Mouse (Mus musculus) liver, postnatal 0 days (tissue): ENCODE measurements around the gene Mgll. TPM values are rescaled to one million over a fixed set of nuclear protein-coding genes. Genes with fewer than 3 reads are reported as not detected.
A peak's percentile ranks its signal among the peaks of the same experiment; 100 is the strongest.

Experiments
- ATAC-seq: fragments of 200-750 bp; cut with Nextera tagmentation; 2 replicates; pipeline ENCODE4 v1.8.0; 2017; ENCODE audit warnings: mild to moderate bottlenecking, moderate library complexity
- DNase-seq: peaks from one replicate; pipeline ENCODE4 v3.0.0-alpha.2; 2016
- H3K27ac ChIP-seq: fragments of 300-500 bp; sonication (generic); 2 replicates; pipeline ENCODE4 v1.5.1; 2014; ENCODE audit warnings: antibody characterized with exemption, moderate library complexity, mild to moderate bottlenecking, low read depth
- H3K27me3 ChIP-seq: fragments of 300-500 bp; sonication (generic); 2 replicates; pipeline ENCODE4 v1.6.1; 2014; ENCODE audit warnings: low read length, control low read depth, mixed read lengths; ENCODE audit not compliant: insufficient read depth
- H3K36me3 ChIP-seq: fragments of 300-500 bp; sonication (generic); replicated peaks from 2 replicates; pipeline ENCODE4 v1.6.1; 2014; ENCODE audit warnings: mild to moderate bottlenecking, control low read depth, low read length, moderate library complexity, mixed read lengths; ENCODE audit not compliant: insufficient read depth
- H3K4me1 ChIP-seq: fragments of 300-500 bp; sonication (generic); 2 replicates; pipeline ENCODE4 v1.6.1; 2014; ENCODE audit warnings: antibody characterized with exemption, mild to moderate bottlenecking, control low read depth; ENCODE audit not compliant: insufficient read depth
- H3K4me2 ChIP-seq: fragments of 300-500 bp; sonication (generic); 2 replicates; pipeline ENCODE4 v1.6.1; 2014; ENCODE audit warnings: low read depth, mild to moderate bottlenecking, low read length, moderate library complexity, mixed read lengths
- H3K4me3 ChIP-seq: fragments of 300-500 bp; sonication (generic); 2 replicates; pipeline ENCODE4 v1.5.1; 2014; ENCODE audit warnings: low read depth, low read length
- H3K9ac ChIP-seq: fragments of 300-500 bp; sonication (generic); replicated peaks from 2 replicates; pipeline ENCODE4 v1.6.1; 2014; ENCODE audit warnings: mild to moderate bottlenecking, moderate library complexity
- H3K9me3 ChIP-seq: fragments of 300-500 bp; sonication (generic); 2 replicates; pipeline ENCODE4 v1.6.1; 2016; ENCODE audit warnings: mild to moderate bottlenecking, control low read depth, low read length, mixed read lengths
- CTCF ChIP-seq: sonication (generic); IDR thresholded peaks from 2 replicates; pipeline ENCODE4 v1.5.1; 2016; ENCODE audit warnings: antibody characterized with exemption, low read depth
- EP300 ChIP-seq: IDR thresholded peaks from 2 replicates; pipeline ENCODE4 v1.6.1; 2016; ENCODE audit warnings: antibody characterized with exemption, low read depth, mild to moderate bottlenecking
- WGBS: fragments of 180-500 bp; shearing (Covaris S2); extraction: QIAGEN DNeasy Blood & Tissue Kit; methylation state at CpG from one replicate; pipeline ENCODE4 v1.1.7; 2014; ENCODE audit not compliant: insufficient replicate concordance; 5-methylcytosine and 5-hydroxymethylcytosine counted together
- polyA plus RNA-seq: library from polyadenylated mRNA; unstranded; fragments of >200 nt; fragmentation: Nextera tagmentation; extraction: Ambion mirVana; gene quantifications from 2 replicates; pipeline ENCODE4 v1.2.1, GENCODE M21; 2015

The Mgll gene
- polyA plus RNA-seq, 1 experiment from 2014 or later, result 121 TPM

GRCm38 (mm10) chr6:88813832-88814231, 89.6 kb downstream of the Mgll start:
- H3K9me3 ChIP-seq, result no peaks in the 10 kb centered on the region
- WGBS, result 69% methylated on average over 10 of the region's 10 CpGs
- no peak overlapping the region for H3K4me3 ChIP-seq
- ATAC-seq (no peak), DNase-seq (no peak)
- TF ChIP-seq CTCF, result no peak
- no peak for TF ChIP-seq EP300
- no peaks in the 10 kb centered on the region for H3K27me3 ChIP-seq
- peaks cover 15% of the 10 kb centered on the region; the same call in 1 of the 2 replicates for H3K36me3 ChIP-seq
- no peak overlapping the region for H3K9ac ChIP-seq
- H3K4me2 ChIP-seq, result no peak overlapping the region
- H3K27ac ChIP-seq, result no peak overlapping the region
- peaks cover 14% of the 10 kb centered on the region for H3K4me1 ChIP-seq

GRCm38 (mm10) chr6:88815036-88815435, 90.8 kb downstream of the Mgll start:
- Histone ChIP-seq H3K27ac (no peak overlapping the region), H3K27me3 (no peaks in the 10 kb centered on the region), H3K36me3 (peaks cover 21% of the 10 kb centered on the region), H3K4me1 (peaks cover 14% of the 10 kb centered on the region), H3K9me3 (no peaks in the 10 kb centered on the region), H3K4me3 (no peak overlapping the region), H3K9ac (no peak overlapping the region), H3K4me2 (no peak overlapping the region)
- 76% methylated on average over 3 of the region's 3 CpGs for WGBS
- ATAC-seq (no peak), DNase-seq (no peak)
- no peak for TF ChIP-seq CTCF
- no peak for TF ChIP-seq EP300

GRCm38 (mm10) chr6:88815489-88815888, 91.3 kb downstream of the Mgll start:
- ATAC-seq (no peak), DNase-seq (no peak)
- no peaks in the 10 kb centered on the region for H3K27me3 ChIP-seq
- H3K36me3 ChIP-seq, result peaks cover 21% of the 10 kb centered on the region
- H3K9ac ChIP-seq, result no peak overlapping the region
- WGBS, result 79% methylated on average over 3 of the region's 3 CpGs
- H3K4me3 ChIP-seq, result no peak overlapping the region
- peaks cover 11% of the 10 kb centered on the region; the same call in 1 of the 2 replicates for H3K4me1 ChIP-seq
- no peak overlapping the region for H3K27ac ChIP-seq
- no peak overlapping the region for H3K4me2 ChIP-seq
- no peaks in the 10 kb centered on the region for H3K9me3 ChIP-seq
- no peak for TF ChIP-seq CTCF
- no peak for TF ChIP-seq EP300

- H3K4me2 ChIP-seq, result no peak overlapping the region
- no peak for ATAC-seq
- H3K27ac ChIP-seq, result no peak overlapping the region
- no peaks in the 10 kb centered on the region for H3K9me3 ChIP-seq
- no peak for TF ChIP-seq EP300
- TF ChIP-seq CTCF, result no peak
- H3K27me3 ChIP-seq, result no peaks in the 10 kb centered on the region
- DNase-seq, result no peak
- WGBS, result 89% methylated on average over 3 of the region's 3 CpGs
- peaks cover 21% of the 10 kb centered on the region for H3K36me3 ChIP-seq
- peaks cover 9% of the 10 kb centered on the region; the same call in 1 of the 2 replicates for H3K4me1 ChIP-seq
- H3K9ac ChIP-seq, result no peak overlapping the region
- no peak overlapping the region for H3K4me3 ChIP-seq
Measured at GRCm38 (mm10) chr6:88816913-88817312, 92.7 kb downstream of the Mgll start.

GRCm38 (mm10) chr6:88820853-88821252, 96.6 kb downstream of the Mgll start:
- Histone ChIP-seq H3K9ac (no peak overlapping the region), H3K9me3 (no peaks in the 10 kb centered on the region), H3K27ac (peak overlapping the region; percentile 39; the same call in 1 of the 2 replicates), H3K27me3 (no peaks in the 10 kb centered on the region), H3K36me3 (peaks cover 30% of the 10 kb centered on the region), H3K4me2 (no peak overlapping the region), H3K4me3 (no peak overlapping the region), H3K4me1 (peaks cover 6% of the 10 kb centered on the region; the same call in 1 of the 2 replicates)
- DNase-seq (no peak), ATAC-seq (peak; percentile 38)
- TF ChIP-seq EP300, result no peak
- no peak for TF ChIP-seq CTCF
- 33% methylated on average over 3 of the region's 3 CpGs for WGBS

GRCm38 (mm10) chr6:88821294-88821693, 97.1 kb downstream of the Mgll start:
- Histone ChIP-seq H3K9me3 (no peaks in the 10 kb centered on the region), H3K4me2 (no peak overlapping the region), H3K36me3 (peaks cover 30% of the 10 kb centered on the region), H3K4me3 (no peak overlapping the region), H3K9ac (no peak overlapping the region), H3K27ac (no peak overlapping the region), H3K27me3 (no peaks in the 10 kb centered on the region), H3K4me1 (peaks cover 6% of the 10 kb centered on the region; the same call in 1 of the 2 replicates)
- 85% methylated on average over 6 of the region's 6 CpGs for WGBS
- TF ChIP-seq EP300, result no peak
- no peak for TF ChIP-seq CTCF
- ATAC-seq, result no peak
- no peak for DNase-seq

GRCm38 (mm10) chr6:88821901-88822300, 97.7 kb downstream of the Mgll start:
- Histone ChIP-seq H3K4me3 (no peak overlapping the region), H3K4me1 (peaks cover 6% of the 10 kb centered on the region), H3K9me3 (no peaks in the 10 kb centered on the region), H3K9ac (no peak overlapping the region), H3K36me3 (peaks cover 30% of the 10 kb centered on the region), H3K27ac (no peak overlapping the region), H3K27me3 (no peaks in the 10 kb centered on the region), H3K4me2 (no peak overlapping the region)
- TF ChIP-seq CTCF (no peak), EP300 (no peak)
- ATAC-seq (no peak), DNase-seq (no peak)
- WGBS, result 81% methylated on average over 11 of the region's 11 CpGs
